Mouse (Mus musculus) forebrain, embryonic 12.5 days (tissue): ENCODE results near the gene Olfr308. TPM values are rescaled to one million over a fixed set of nuclear protein-coding genes. Genes with fewer than 3 reads are reported as not detected.
"Not testable (repeated sequence)": the region's sequence is repeated elsewhere in the genome, so short reads cannot be mapped to it uniquely, and the experiment has no call there.

Experiments used
- ATAC-seq: fragments of 200-750 bp; cut with Nextera tagmentation; 2 replicates; pipeline ENCODE4 v1.8.0; 2017; ENCODE audit warnings: moderate TSS enrichment; ENCODE audit not compliant: low FRiP score
- H3K27ac ChIP-seq: fragments of 300-500 bp; sonication (generic); 2 replicates; pipeline ENCODE4 v1.5.1; 2016; ENCODE audit warnings: mild to moderate bottlenecking
- H3K27me3 ChIP-seq: fragments of 300-500 bp; sonication (generic); 2 replicates; pipeline ENCODE4 v1.6.1; 2016; ENCODE audit warnings: mild to moderate bottlenecking
- H3K36me3 ChIP-seq: fragments of 300-500 bp; sonication (generic); replicated peaks from 2 replicates; pipeline ENCODE4 v1.6.1; 2016; ENCODE audit warnings: mild to moderate bottlenecking
- H3K4me1 ChIP-seq: fragments of 300-500 bp; sonication (generic); 2 replicates; pipeline ENCODE4 v1.6.1; 2016
- H3K4me2 ChIP-seq: fragments of 300-500 bp; sonication (generic); 2 replicates; pipeline ENCODE4 v1.6.1; 2016; ENCODE audit warnings: mild to moderate bottlenecking, moderate library complexity
- H3K4me3 ChIP-seq: fragments of 300-500 bp; sonication (generic); replicated peaks from 2 replicates; pipeline ENCODE4 v1.5.1; 2016; ENCODE audit warnings: mild to moderate bottlenecking
- H3K9ac ChIP-seq: fragments of 300-500 bp; sonication (generic); 2 replicates; pipeline ENCODE4 v1.6.1; 2016; ENCODE audit warnings: mild to moderate bottlenecking
- H3K9me3 ChIP-seq: fragments of 300-500 bp; sonication (generic); 2 replicates; pipeline ENCODE4 v1.6.1; 2016
- WGBS: fragments of 180-500 bp; shearing (Covaris S2); methylation state at CpG from one replicate; pipeline ENCODE4 v1.1.7; 2016; 5-methylcytosine and 5-hydroxymethylcytosine counted together
- microRNA-seq: library from miRNA; unstranded; fragments of <30 nt; microRNA quantifications from one replicate; pipeline ENCODE4, GENCODE M21; 2017
- polyA plus RNA-seq: library from polyadenylated mRNA; unstranded; fragments of >200 nt; fragmentation: Nextera tagmentation; extraction: Ambion mirVana; gene quantifications from 2 replicates; pipeline ENCODE4 v1.2.1, GENCODE M21; 2016

Gene Olfr308
- polyA plus RNA-seq, result not detected in 2 replicates

- no peak within 1 kb of the TSS for H3K27ac ChIP-seq
- ATAC-seq, result no peak
- no peaks in the 10 kb centered on the region for H3K36me3 ChIP-seq
- H3K9me3 ChIP-seq, result no peaks in the 10 kb centered on the region
- H3K4me3 ChIP-seq, result no peak within 1 kb of the TSS
- no peaks in the 10 kb centered on the region for H3K4me1 ChIP-seq
- H3K27me3 ChIP-seq, result no peaks in the 10 kb centered on the region
- H3K4me2 ChIP-seq, result no peak within 1 kb of the TSS
- no peak within 1 kb of the TSS for H3K9ac ChIP-seq
Observed at GRCm38 (mm10) chr7:86325530-86325929, at the start of gene Olfr308. Gene Olfr308 (minus strand): TSS chr7:86325630.

GRCm38 (mm10) chr7:86366828-86367227 is 41.4 kb upstream of the Olfr308 start, which contains the start of gene Olfr305:
Gene Olfr305 (minus strand): TSS chr7:86366928.
- ATAC-seq, result no peak
- Histone ChIP-seq H3K27me3 (no peaks in the 10 kb centered on the region), H3K4me1 (no peaks in the 10 kb centered on the region), H3K4me3 (no peak within 1 kb of the TSS), H3K4me2 (no peak within 1 kb of the TSS), H3K27ac (no peak within 1 kb of the TSS), H3K9me3 (no peaks in the 10 kb centered on the region), H3K9ac (no peak within 1 kb of the TSS), H3K36me3 (no peaks in the 10 kb centered on the region)
- 95% methylated on average over 1 of the region's 1 CpGs for WGBS

GRCm38 (mm10) chr7:86346296-86346695 is 20.9 kb upstream of the Olfr308 start:
- H3K4me1 ChIP-seq, H3K9me3 ChIP-seq, H3K9ac ChIP-seq, ATAC-seq, H3K27ac ChIP-seq, H3K36me3 ChIP-seq, H3K4me3 ChIP-seq, H3K27me3 ChIP-seq, H3K4me2 ChIP-seq: not testable (repeated sequence)
- 90% methylated on average over 9 of the region's 9 CpGs for WGBS

- H3K4me3 ChIP-seq, result no peak overlapping the region
- H3K27ac ChIP-seq, result no peak overlapping the region
- no peak overlapping the region for H3K9ac ChIP-seq
- no peaks in the 10 kb centered on the region for H3K4me1 ChIP-seq
- WGBS, result 57% methylated on average over 3 of the region's 3 CpGs
- H3K36me3 ChIP-seq, result no peaks in the 10 kb centered on the region
- ATAC-seq, result no peak
- H3K9me3 ChIP-seq, result no peaks in the 10 kb centered on the region
- no peak overlapping the region for H3K4me2 ChIP-seq
- no peaks in the 10 kb centered on the region for H3K27me3 ChIP-seq
Observed at GRCm38 (mm10) chr7:86344253-86344652, 18.8 kb upstream of the Olfr308 start.

GRCm38 (mm10) chr7:86342881-86343565 is 17.6 kb upstream of the Olfr308 start:
- Histone ChIP-seq H3K27ac (no peak overlapping the region), H3K9me3 (no peaks in the 10 kb centered on the region), H3K4me3 (no peak overlapping the region), H3K36me3 (no peaks in the 10 kb centered on the region), H3K9ac (no peak overlapping the region), H3K27me3 (no peaks in the 10 kb centered on the region), H3K4me1 (no peaks in the 10 kb centered on the region), H3K4me2 (no peak overlapping the region)
- ATAC-seq, result no peak
- WGBS, result 82% methylated on average over 14 of the region's 14 CpGs

GRCm38 (mm10) chr7:86337486-86337885 is 12.1 kb upstream of the Olfr308 start, which contains the start of gene Olfr307:
Gene Olfr307 (minus strand): TSS chr7:86337586.
- Histone ChIP-seq H3K27ac (no peak within 1 kb of the TSS), H3K9me3 (no peaks in the 10 kb centered on the region), H3K9ac (no peak within 1 kb of the TSS), H3K4me1 (no peaks in the 10 kb centered on the region), H3K4me2 (no peak within 1 kb of the TSS), H3K27me3 (no peaks in the 10 kb centered on the region), H3K36me3 (no peaks in the 10 kb centered on the region), H3K4me3 (no peak within 1 kb of the TSS)
- ATAC-seq, result no peak
- 67% methylated on average over 1 of the region's 1 CpGs for WGBS

GRCm38 (mm10) chr7:86321323-86321722 is 4.1 kb downstream of the Olfr308 start:
- 93% methylated on average over 2 of the region's 2 CpGs for WGBS
- no peak overlapping the region for H3K27ac ChIP-seq

GRCm38 (mm10) chr7:86313608-86314007 is 11.8 kb downstream of the Olfr308 start, which contains the start of gene Olfr309:
Gene Olfr309 (minus strand): TSS chr7:86313708.
- Histone ChIP-seq H3K36me3 (no peaks in the 10 kb centered on the region), H3K4me1 (no peaks in the 10 kb centered on the region), H3K4me2 (no peak within 1 kb of the TSS), H3K9ac (no peak within 1 kb of the TSS), H3K27ac (no peak within 1 kb of the TSS), H3K27me3 (no peaks in the 10 kb centered on the region), H3K4me3 (no peak within 1 kb of the TSS), H3K9me3 (no peaks in the 10 kb centered on the region)
- no peak for ATAC-seq
- WGBS, result 74% methylated on average over 2 of the region's 2 CpGs

More at GRCm38 (mm10) chr7:86321323-86321722, 4.1 kb downstream of the Olfr308 start:
- no peak overlapping the region for H3K4me2 ChIP-seq
- H3K4me3 ChIP-seq, result no peak overlapping the region
- H3K9me3 ChIP-seq, result no peaks in the 10 kb centered on the region
- H3K27me3 ChIP-seq, result no peaks in the 10 kb centered on the region
- H3K4me1 ChIP-seq, result no peaks in the 10 kb centered on the region
- no peak overlapping the region for H3K9ac ChIP-seq
- H3K36me3 ChIP-seq, result no peaks in the 10 kb centered on the region
- ATAC-seq, result no peak

GRCm38 (mm10) chr7:86277072-86277471 is 48.4 kb downstream of the Olfr308 start, which contains the start of gene Olfr310:
Gene Olfr310 (minus strand): TSS chr7:86277172.
- H3K4me2 ChIP-seq, result no peak within 1 kb of the TSS
- WGBS, result 55% methylated on average over 1 of the region's 1 CpGs
- no peak within 1 kb of the TSS for H3K27ac ChIP-seq
- H3K9me3 ChIP-seq, result no peaks in the 10 kb centered on the region
- no peak within 1 kb of the TSS for H3K9ac ChIP-seq
- H3K4me1 ChIP-seq, result no peaks in the 10 kb centered on the region
- no peaks in the 10 kb centered on the region for H3K27me3 ChIP-seq
- H3K4me3 ChIP-seq, result no peak within 1 kb of the TSS
- no peak for ATAC-seq
- no peaks in the 10 kb centered on the region for H3K36me3 ChIP-seq

Small RNA genes within 50 kb of the gene (microRNA-seq; reads per million reads assigned to microRNA genes)
- not detected for gene Gm23192

Other genes starting within 250 kb of the Olfr308 start
- gene Vmn2r75, start 153.9 kb downstream of the Olfr308 start, polyA plus RNA-seq, result not detected in 2 replicates
- not detected in 2 replicates for gene Vmn2r76, start 79.3 kb downstream of the Olfr308 start, polyA plus RNA-seq
- gene Olfr310, start 48.5 kb downstream of the Olfr308 start, polyA plus RNA-seq, result not detected in 2 replicates
- gene Olfr309, start 11.9 kb downstream of the Olfr308 start, polyA plus RNA-seq, result not detected in 2 replicates
- gene Olfr307, start 12.0 kb upstream of the Olfr308 start, polyA plus RNA-seq, result not detected in 2 replicates
- not detected in 2 replicates for gene Olfr305, start 41.3 kb upstream of the Olfr308 start, polyA plus RNA-seq
- not detected in 2 replicates for gene Olfr304, start 61.0 kb upstream of the Olfr308 start, polyA plus RNA-seq
- not detected in 2 replicates for gene Olfr303, start 72.2 kb upstream of the Olfr308 start, polyA plus RNA-seq
- not detected in 2 replicates for gene Olfr301, start 78.2 kb upstream of the Olfr308 start, polyA plus RNA-seq
- not detected in 2 replicates for gene Olfr299, start 134.3 kb upstream of the Olfr308 start, polyA plus RNA-seq
- gene Olfr298, start 166.9 kb upstream of the Olfr308 start, polyA plus RNA-seq, result not detected in 2 replicates
- not detected in 2 replicates for gene Olfr297, start 194.3 kb upstream of the Olfr308 start, polyA plus RNA-seq